Mouse (Mus musculus) MEL (cell line): ENCODE results near the gene Mrm3. TPM values are rescaled to one million over a fixed set of nuclear protein-coding genes. Genes with fewer than 3 reads are reported as not detected.

Source experiments
- DNase-seq: peaks from one replicate; pipeline ENCODE4 v3.0.0; 2011; ENCODE audit warnings: low read depth, low spot score
- H3K27ac ChIP-seq: 2 replicates; pipeline ENCODE4 v1.5.1; 2012; ENCODE audit warnings: low read depth, mild to moderate bottlenecking, control low read depth, low read length, moderate library complexity; ENCODE audit not compliant: control insufficient read depth
- H3K27me3 ChIP-seq, 2 experiments: fragments of 150-350 bp in 1 of 2; sonication (generic) in 1 of 2; 2 replicates each; pipeline ENCODE4 v1.6.1; 2012; ENCODE audit warnings: low read length in 2 of 2, mild to moderate bottlenecking in 2 of 2, improper control_type of control experiment in 1 of 2, moderate library complexity in 1 of 2; ENCODE audit not compliant: insufficient read depth in 2 of 2, control insufficient read depth in 1 of 2
- H3K36me3 ChIP-seq, 2 experiments: 2 replicates each; pipeline ENCODE4 v1.6.1; 2012 to 2014; ENCODE audit warnings: low read length in 2 of 2, improper control_type of control experiment in 1 of 2, inconsistent platforms in 1 of 2, mild to moderate bottlenecking in 1 of 2; ENCODE audit not compliant: insufficient read depth in 2 of 2, control insufficient read depth in 1 of 2
- H3K4me1 ChIP-seq, 2 experiments: fragments of 150-350 bp in 1 of 2; sonication (generic) in 1 of 2; 2 replicates each; pipeline ENCODE4 v1.6.1; 2012; ENCODE audit warnings: low read length in 2 of 2, improper control_type of control experiment in 1 of 2, mild to moderate bottlenecking in 1 of 2; ENCODE audit not compliant: insufficient read depth in 2 of 2, control insufficient read depth in 1 of 2
- H3K4me3 ChIP-seq, 2 experiments: fragments of 150-350 bp in 1 of 2; sonication (generic) in 1 of 2; 2 replicates each; pipeline ENCODE4 v1.5.1; 2012; ENCODE audit warnings: low read depth in 2 of 2, low read length in 2 of 2, mild to moderate bottlenecking in 2 of 2, moderate library complexity in 2 of 2, control low read depth in 1 of 2, improper control_type of control experiment in 1 of 2; ENCODE audit not compliant: control insufficient read depth in 1 of 2, insufficient read depth in 1 of 2
- H3K79me2 ChIP-seq: 2 replicates; pipeline ENCODE4 v1.6.1; 2012; ENCODE audit warnings: mild to moderate bottlenecking, low read length, moderate library complexity; ENCODE audit not compliant: control insufficient read depth, poor library complexity, insufficient read depth
- H3K9ac ChIP-seq: 2 replicates; pipeline ENCODE4 v1.6.1; 2012; ENCODE audit warnings: low read depth, mild to moderate bottlenecking, control low read depth, low read length, moderate library complexity; ENCODE audit not compliant: control insufficient read depth, poor library complexity, severe bottlenecking
- H3K9me3 ChIP-seq: fragments of 150-350 bp; sonication (generic); replicated peaks from 2 replicates; pipeline ENCODE4 v1.6.1; 2012; ENCODE audit warnings: mild to moderate bottlenecking, low read length, improper control_type of control experiment, moderate library complexity; ENCODE audit not compliant: insufficient read depth
- BHLHE40 ChIP-seq: IDR thresholded peaks from 2 replicates; pipeline ENCODE4 v1.6.1; 2012; ENCODE audit warnings: low read depth, mild to moderate bottlenecking, inconsistent platforms, low read length, improper control_type of control experiment, borderline replicate concordance
- CHD1 ChIP-seq: IDR thresholded peaks from 2 replicates; pipeline ENCODE4 v1.6.1; 2012; ENCODE audit warnings: low read depth, mild to moderate bottlenecking, inconsistent platforms, low read length, improper control_type of control experiment
- CHD2 ChIP-seq: IDR thresholded peaks from 2 replicates; pipeline ENCODE4 v1.6.1; 2011; ENCODE audit warnings: low read length, improper control_type of control experiment
- ELF1 ChIP-seq: IDR thresholded peaks from 2 replicates; pipeline ENCODE4 v1.6.1; 2014; ENCODE audit warnings: low read depth, mild to moderate bottlenecking, inconsistent platforms, low read length, improper control_type of control experiment, moderate library complexity
- EP300 ChIP-seq, 2 experiments: IDR thresholded peaks; 2 replicates each; pipeline ENCODE4 v1.6.1; 2011; ENCODE audit warnings: improper control_type of control experiment in 2 of 2, low read length in 2 of 2, low read depth in 1 of 2, mild to moderate bottlenecking in 1 of 2
- GABPA ChIP-seq: IDR thresholded peaks from 2 replicates; pipeline ENCODE4 v1.6.1; 2012; ENCODE audit warnings: low read depth, mild to moderate bottlenecking, inconsistent platforms, low read length, improper control_type of control experiment, moderate library complexity
- GATA1 ChIP-seq: IDR thresholded peaks from 2 replicates; pipeline ENCODE4 v1.6.1; 2011; ENCODE audit warnings: low read depth, low read length, improper control_type of control experiment
- KAT2A ChIP-seq: conservative IDR thresholded peaks from 2 replicates; pipeline ENCODE4 v1.6.1; 2012; ENCODE audit warnings: low read depth, low read length, improper control_type of control experiment, inconsistent platforms
- MAFK ChIP-seq: IDR thresholded peaks from 2 replicates; pipeline ENCODE4 v1.6.1; 2011; ENCODE audit warnings: low read depth, mild to moderate bottlenecking, low read length, improper control_type of control experiment, borderline replicate concordance
- MAX ChIP-seq: IDR thresholded peaks from 2 replicates; pipeline ENCODE4 v1.6.1; 2011; ENCODE audit warnings: low read length, improper control_type of control experiment
- MEF2A ChIP-seq: IDR thresholded peaks from 2 replicates; pipeline ENCODE4 v1.6.1; 2014; ENCODE audit warnings: low read depth, mild to moderate bottlenecking, inconsistent platforms, low read length, improper control_type of control experiment; ENCODE audit not compliant: poor library complexity, insufficient replicate concordance, severe bottlenecking; ENCODE audit errors: extremely low read depth
- MYC ChIP-seq: IDR thresholded peaks from 2 replicates; pipeline ENCODE4 v1.6.1; 2011; ENCODE audit warnings: low read depth, mild to moderate bottlenecking, low read length, improper control_type of control experiment, moderate library complexity
- NRF1 ChIP-seq: IDR thresholded peaks from 2 replicates; pipeline ENCODE4 v1.6.1; 2014; ENCODE audit warnings: low read depth, mild to moderate bottlenecking, inconsistent platforms, low read length, improper control_type of control experiment, moderate library complexity; ENCODE audit not compliant: poor library complexity, insufficient read depth, severe bottlenecking
- POLR2A ChIP-seq, 2 experiments: IDR thresholded peaks; 2 replicates each; pipeline ENCODE4 v1.6.1; 2011 to 2012; ENCODE audit warnings: low read length in 2 of 2, mild to moderate bottlenecking in 2 of 2, control low read depth in 1 of 2, improper control_type of control experiment in 1 of 2, low read depth in 1 of 2, moderate library complexity in 1 of 2; ENCODE audit not compliant: control insufficient read depth in 1 of 2, insufficient read depth in 1 of 2, poor library complexity in 1 of 2
- POLR2AphosphoS2 ChIP-seq: IDR thresholded peaks from 2 replicates; pipeline ENCODE4 v1.6.1; 2011; ENCODE audit warnings: low read length, improper control_type of control experiment
- RAD21 ChIP-seq: IDR thresholded peaks from 2 replicates; pipeline ENCODE4 v1.6.1; 2011; ENCODE audit warnings: mild to moderate bottlenecking, low read depth, low read length, improper control_type of control experiment
- RCOR1 ChIP-seq: IDR thresholded peaks from 2 replicates; pipeline ENCODE4 v1.6.1; 2012; ENCODE audit warnings: low read depth, mild to moderate bottlenecking, inconsistent platforms, low read length, improper control_type of control experiment
- SMC3 ChIP-seq: IDR thresholded peaks from 2 replicates; pipeline ENCODE4 v1.6.1; 2011; ENCODE audit warnings: low read depth, low read length, improper control_type of control experiment
- TBP ChIP-seq: IDR thresholded peaks from 2 replicates; pipeline ENCODE4 v1.8.0; 2011; ENCODE audit warnings: low read depth, low read length, improper control_type of control experiment
- UBTF ChIP-seq: IDR thresholded peaks from 2 replicates; pipeline ENCODE4 v1.6.1; 2012; ENCODE audit warnings: low read depth, mild to moderate bottlenecking, inconsistent platforms, low read length, improper control_type of control experiment, moderate library complexity, borderline replicate concordance; ENCODE audit not compliant: insufficient read depth
- USF1 ChIP-seq: IDR thresholded peaks from 2 replicates; pipeline ENCODE4 v1.6.1; 2014; ENCODE audit warnings: low read depth, mild to moderate bottlenecking, inconsistent platforms, low read length, improper control_type of control experiment, moderate library complexity
- polyA plus RNA-seq, 2 experiments: library from polyadenylated mRNA; stranded (reverse) in 1 of 2; unstranded in 1 of 2; fragments of >175 nt in 1 of 2; fragments of >200 nt in 1 of 2; gene quantifications; 2 replicates each; pipeline versions ENCODE4 v1.2.1 to v1.2.4; 2012; ENCODE audit warnings: low replicate concordance in 2 of 2, low read depth in 1 of 2; ENCODE audit not compliant: insufficient read length in 2 of 2, insufficient read depth in 1 of 2, missing spikeins in 1 of 2
- total RNA-seq: library from RNA; depleted of rRNA; stranded (reverse); fragments of 300-350 nt; gene quantifications from 2 replicates; pipeline ENCODE4 v1.2.3, GENCODE M21; 2012

The Mrm3 gene
- total and polyA plus RNA-seq, 3 experiments: 27.7 to 65.7 TPM; not detected in 1

GRCm38 (mm10) chr11:76287301-76287700 lies 43.8 kb downstream of the Mrm3 start:
- no peaks in the 10 kb centered on the region for H3K36me3 ChIP-seq
- no peak overlapping the region for H3K9ac ChIP-seq
- no peaks in the 10 kb centered on the region for H3K9me3 ChIP-seq
- no peak overlapping the region for H3K4me3 ChIP-seq
- no peaks in the 10 kb centered on the region for H3K27me3 ChIP-seq
- DNase-seq: no peak
- H3K27ac ChIP-seq: no peak overlapping the region
- H3K4me1 ChIP-seq: peaks cover 0 to 2% of the 10 kb centered on the region in 2 experiments; a peak in 1 of 4 replicates
- TF ChIP-seq SMC3: no peak
- no peak for TF ChIP-seq UBTF
- no peak for TF ChIP-seq RAD21
- TF ChIP-seq RCOR1: no peak
- no peak for TF ChIP-seq KAT2A
- TF ChIP-seq TBP: no peak
- no peak for TF ChIP-seq CHD2
- TF ChIP-seq MEF2A: no peak
- no peak for TF ChIP-seq GATA1
- TF ChIP-seq ELF1: no peak
- TF ChIP-seq MYC: no peak
- no peak for TF ChIP-seq MAFK
- no peak for TF ChIP-seq EP300 (IDR thresholded peaks at IDR 0.05; ENCODE audit: low read depth in 1 of 2, low read length in 2 of 2)
- no peak for TF ChIP-seq POLR2AphosphoS2
- no peak for TF ChIP-seq BHLHE40
- TF ChIP-seq USF1: no peak
- TF ChIP-seq GABPA: no peak
- H3K79me2 ChIP-seq: no peaks in the 10 kb centered on the region

GRCm38 (mm10) chr11:76288645-76289044 lies 45.1 kb downstream of the Mrm3 start:
- Histone ChIP-seq H3K27me3 (no peaks in the 10 kb centered on the region), H3K36me3 (no peaks in the 10 kb centered on the region), H3K27ac (no peak overlapping the region), H3K4me1 (peaks cover 0 to 2% of the 10 kb centered on the region in 2 experiments; a peak in 1 of 4 replicates), H3K9ac (no peak overlapping the region), H3K9me3 (no peaks in the 10 kb centered on the region), H3K4me3 (no peak overlapping the region), H3K79me2 (no peaks in the 10 kb centered on the region)
- DNase-seq: no peak
- no peak for TF ChIP-seq CHD1
- TF ChIP-seq POLR2A (IDR thresholded peaks at IDR 0.05; ENCODE audit: control insufficient read depth in 1 of 2, insufficient read depth in 1 of 2, low read depth in 1 of 2, low read length in 2 of 2, poor library complexity in 1 of 2): no peak
- TF ChIP-seq NRF1: no peak
- no peak for TF ChIP-seq RCOR1
- no peak for TF ChIP-seq MAX
- no peak for TF ChIP-seq MYC
- TF ChIP-seq GABPA: no peak
- no peak for TF ChIP-seq GATA1
- no peak for TF ChIP-seq SMC3
- no peak for TF ChIP-seq UBTF
- no peak for TF ChIP-seq EP300 (IDR thresholded peaks at IDR 0.05; ENCODE audit: low read depth in 1 of 2, low read length in 2 of 2)
